Mouse (Mus musculus) natural killer cell, adult 2 months (primary cell): Measurements from ENCODE around the gene Rab5c.
A peak's percentile ranks its signal among the peaks of the same experiment; 100 is the strongest.

Source experiments
- DNase-seq, 2 experiments: peaks; one replicate each; pipeline ENCODE4 v3.0.0; 2022; ENCODE audit warnings: low spot score in 2 of 2

Gene Rab5c

GRCm38 (mm10) chr11:100700710-100701109 is 37.3 kb downstream of the Rab5c start:
- DNase-seq, result no peak

GRCm38 (mm10) chr11:100697921-100698320 is 40.1 kb downstream of the Rab5c start:
- DNase-seq, result no peak

- peak; percentile 59 to 76 for DNase-seq
Measured at GRCm38 (mm10) chr11:100694926-100695325, 43.1 kb downstream of the Rab5c start.

- DNase-seq, result no peak
Measured at GRCm38 (mm10) chr11:100693154-100693553, 44.9 kb downstream of the Rab5c start.

GRCm38 (mm10) chr11:100692164-100692616 is 45.8 kb downstream of the Rab5c start, which contains the start of gene Zfp385c:
Gene Zfp385c (minus strand): TSS chr11:100692455.
- no peak for DNase-seq

- DNase-seq, result no peak
Measured at GRCm38 (mm10) chr11:100690389-100690788, 47.6 kb downstream of the Rab5c start.

GRCm38 (mm10) chr11:100688443-100688842 is 49.6 kb downstream of the Rab5c start:
- DNase-seq, result no peak

GRCm38 (mm10) chr11:100687265-100687664 is 50.8 kb downstream of the Rab5c start:
- DNase-seq, result no peak

GRCm38 (mm10) chr11:100685371-100685770 is 52.6 kb downstream of the Rab5c start:
- no peak for DNase-seq

GRCm38 (mm10) chr11:100684084-100684483 is 53.9 kb downstream of the Rab5c start:
- no peak for DNase-seq

GRCm38 (mm10) chr11:100682526-100682925 is 55.5 kb downstream of the Rab5c start:
- DNase-seq, result no peak

GRCm38 (mm10) chr11:100681826-100682225 is 56.2 kb downstream of the Rab5c start:
- DNase-seq, result no peak

- DNase-seq, result no peak
Measured at GRCm38 (mm10) chr11:100677810-100678209, 60.2 kb downstream of the Rab5c start.

- no peak for DNase-seq
Measured at GRCm38 (mm10) chr11:100673169-100673568, 64.8 kb downstream of the Rab5c start.

- DNase-seq, result no peak
Measured at GRCm38 (mm10) chr11:100671956-100672355, 66.1 kb downstream of the Rab5c start.

GRCm38 (mm10) chr11:100671049-100671448 is 67.0 kb downstream of the Rab5c start:
- no peak for DNase-seq
